Mouse (Mus musculus): ENCODE measurements around the gene Taf3.

DNA sequence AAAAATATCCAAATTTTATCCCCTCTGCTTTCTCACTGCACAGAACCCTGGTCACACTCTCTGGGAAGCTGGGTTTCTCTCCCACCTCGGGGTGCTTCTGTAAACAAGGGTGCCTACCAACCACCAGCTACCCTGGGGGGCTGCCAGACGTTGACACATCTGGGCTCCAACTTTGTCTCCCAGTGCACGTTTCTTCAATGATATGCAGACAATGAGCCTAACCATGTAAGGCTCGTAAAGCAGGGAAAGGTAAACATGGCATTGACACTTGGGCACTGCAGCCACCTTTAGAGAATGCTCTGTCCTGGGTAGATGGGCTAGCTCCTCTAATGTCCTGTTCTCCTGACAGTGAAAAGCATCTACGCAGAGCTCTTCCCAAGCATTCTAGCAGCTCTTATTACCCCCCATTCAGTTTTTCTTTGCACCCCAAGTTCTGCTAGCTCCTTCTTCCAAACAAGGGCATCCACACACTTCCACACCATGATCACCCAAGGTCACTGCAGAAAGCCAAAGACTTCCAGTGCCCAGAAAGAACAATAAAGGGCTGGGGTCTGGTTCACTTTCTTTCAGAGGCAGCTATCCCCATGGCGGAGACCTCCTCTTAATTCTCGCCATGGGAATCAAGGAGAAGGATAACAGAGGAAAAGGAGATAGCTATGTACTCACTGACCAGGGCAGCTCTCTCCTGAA, 161.3 kb downstream of the Taf3 start:
- TF ChIP-seq GATA1 (IDR thresholded peaks at IDR 0.05; ENCODE audit: low read length) (no peak), TAL1 (IDR thresholded peaks at IDR 0.05; ENCODE audit: low read length) (no peak)
